Mouse (Mus musculus): ENCODE measurements around the gene Sfi1. TPM values are rescaled to one million over a fixed set of nuclear protein-coding genes. Genes with fewer than 3 reads are reported as not detected.

The Sfi1 gene
- total and polyA plus RNA-seq, 3 experiments: 10.2 to 25.2 (median 17.4) TPM

- in situ Hi-C loops (cut with MboI; ENCODE audit: low pct_ligation_motif_present, low pct_unique_long_range_greater_than_20kb, low sequenced_read_pairs): no loop called here
- H3K9ac ChIP-seq (ENCODE audit: insufficient read depth, low read depth): no peak overlapping the region
- no peaks in the 10 kb centered on the region for H3K27me3 ChIP-seq (replicated peaks)
- DNase-seq (ENCODE audit: extremely low read depth): no peak
- peaks cover 12% of the 10 kb centered on the region; the same call in 1 of the 2 replicates for H3K79me2 ChIP-seq (replicated peaks; ENCODE audit: control insufficient read depth, extremely low read depth, insufficient read depth, poor library complexity, severe bottlenecking)
- H3K4me1 ChIP-seq (ENCODE audit: control insufficient read depth in 1 of 2, insufficient read depth in 2 of 2): peaks cover 0 to 3% of the 10 kb centered on the region in 2 experiments; a peak in 1 of 4 replicates
- no peaks in the 10 kb centered on the region for H3K9me3 ChIP-seq (replicated peaks; ENCODE audit: low read length)
- TF ChIP-seq MEF2A (IDR thresholded peaks at IDR 0.05; ENCODE audit: borderline replicate concordance, low read depth, low read length): no peak
- TF ChIP-seq POLR2A (IDR thresholded peaks at IDR 0.05; ENCODE audit: low read depth, low read length): peak; percentile 21; the same call in 1 of the 2 replicates
- no peak overlapping the region for H3K4me3 ChIP-seq (replicated peaks in 1 of 3; ENCODE audit: low read depth in 2 of 3, low read length in 2 of 3, poor library complexity in 1 of 3)
- dilution Hi-C loops (cut with MboI; ENCODE audit: extremely low pct_ligation_motif_present, extremely low pct_unique_long_range_greater_than_20kb, low sequenced_read_pairs): no loop called here
- peaks cover 70 to 91% of the 10 kb centered on the region in 2 experiments for H3K36me3 ChIP-seq (replicated peaks in 1 of 2; ENCODE audit: control insufficient read depth in 1 of 2, insufficient read depth in 1 of 2, low read length in 1 of 2)
- H3K27ac ChIP-seq (ENCODE audit: insufficient read depth, low read depth): no peak overlapping the region
- H3K4me2 ChIP-seq (ENCODE audit: insufficient read depth, low read depth, poor library complexity, severe bottlenecking): no peak overlapping the region
Measured at GRCm38 (mm10) chr11:3235277-3235676, 42.0 kb upstream of the Sfi1 start.

- no peak for DNase-seq (ENCODE audit: extremely low read depth)
- dilution Hi-C loops (cut with MboI; ENCODE audit: extremely low pct_ligation_motif_present, extremely low pct_unique_long_range_greater_than_20kb, low sequenced_read_pairs): no loop called here
- Histone ChIP-seq H3K79me2 (replicated peaks; ENCODE audit: control insufficient read depth, extremely low read depth, insufficient read depth, poor library complexity, severe bottlenecking) (peaks cover 12% of the 10 kb centered on the region; the same call in 1 of the 2 replicates), H3K9me3 (replicated peaks; ENCODE audit: low read length) (no peaks in the 10 kb centered on the region), H3K4me1 (ENCODE audit: control insufficient read depth in 1 of 2, insufficient read depth in 2 of 2) (peaks cover 0 to 3% of the 10 kb centered on the region in 2 experiments; a peak in 1 of 4 replicates), H3K9ac (ENCODE audit: insufficient read depth, low read depth) (no peak overlapping the region), H3K4me2 (ENCODE audit: insufficient read depth, low read depth, poor library complexity, severe bottlenecking) (no peak overlapping the region), H3K36me3 (replicated peaks in 1 of 2; ENCODE audit: control insufficient read depth in 1 of 2, insufficient read depth in 1 of 2, low read length in 1 of 2) (peaks cover 72 to 92% of the 10 kb centered on the region in 2 experiments), H3K27ac (ENCODE audit: insufficient read depth, low read depth) (no peak overlapping the region), H3K4me3 (replicated peaks in 1 of 3; ENCODE audit: low read depth in 2 of 3, low read length in 2 of 3, poor library complexity in 1 of 3) (no peak overlapping the region), H3K27me3 (replicated peaks) (no peaks in the 10 kb centered on the region)
- TF ChIP-seq ZNF384 (IDR thresholded peaks at IDR 0.05; ENCODE audit: low read depth, low read length) (peak; percentile 57), SIN3A (IDR thresholded peaks at IDR 0.05; ENCODE audit: low read length) (no peak)
- in situ Hi-C loops (cut with MboI; ENCODE audit: low pct_ligation_motif_present, low pct_unique_long_range_greater_than_20kb, low sequenced_read_pairs): no loop called here
Measured at GRCm38 (mm10) chr11:3233704-3234103, 40.4 kb upstream of the Sfi1 start.

- Histone ChIP-seq H3K27ac (ENCODE audit: insufficient read depth, low read depth) (no peak overlapping the region), H3K4me2 (ENCODE audit: insufficient read depth, low read depth, poor library complexity, severe bottlenecking) (no peak overlapping the region), H3K9ac (ENCODE audit: insufficient read depth, low read depth) (no peak overlapping the region), H3K4me3 (replicated peaks in 1 of 3; ENCODE audit: low read depth in 2 of 3, low read length in 2 of 3, poor library complexity in 1 of 3) (no peak overlapping the region), H3K27me3 (replicated peaks) (no peaks in the 10 kb centered on the region), H3K79me2 (replicated peaks; ENCODE audit: control insufficient read depth, extremely low read depth, insufficient read depth, poor library complexity, severe bottlenecking) (peaks cover 15% of the 10 kb centered on the region; the same call in 1 of the 2 replicates), H3K9me3 (replicated peaks; ENCODE audit: low read length) (no peaks in the 10 kb centered on the region), H3K4me1 (ENCODE audit: control insufficient read depth in 1 of 2, insufficient read depth in 2 of 2) (peaks cover 0 to 3% of the 10 kb centered on the region in 2 experiments; a peak in 1 of 4 replicates), H3K36me3 (replicated peaks in 1 of 2; ENCODE audit: control insufficient read depth in 1 of 2, insufficient read depth in 1 of 2, low read length in 1 of 2) (peaks cover 66 to 86% of the 10 kb centered on the region in 2 experiments)
- dilution Hi-C loops (cut with MboI; ENCODE audit: extremely low pct_ligation_motif_present, extremely low pct_unique_long_range_greater_than_20kb, low sequenced_read_pairs) (no loop called here), in situ Hi-C loops (cut with MboI; ENCODE audit: low pct_ligation_motif_present, low pct_unique_long_range_greater_than_20kb, low sequenced_read_pairs) (no loop called here)
- TF ChIP-seq E2F4 (IDR thresholded peaks at IDR 0.05; ENCODE audit: insufficient replicate concordance, low read depth, low read length): no peak
- no peak for TF ChIP-seq POLR2A (IDR thresholded peaks at IDR 0.05; ENCODE audit: low read depth, low read length)
- TF ChIP-seq TCF12 (IDR thresholded peaks at IDR 0.05; ENCODE audit: low read depth, low read length): no peak
- no peak for TF ChIP-seq MAZ (IDR thresholded peaks at IDR 0.05; ENCODE audit: low read depth, low read length)
- TF ChIP-seq ZMIZ1 (IDR thresholded peaks at IDR 0.05; ENCODE audit: low read depth, low read length): no peak
- TF ChIP-seq NRF1 (IDR thresholded peaks at IDR 0.05; ENCODE audit: low read depth, low read length): no peak
- no peak for TF ChIP-seq UBTF (IDR thresholded peaks at IDR 0.05; ENCODE audit: low read depth, low read length)
- no peak for TF ChIP-seq POLR2AphosphoS2 (IDR thresholded peaks at IDR 0.05; ENCODE audit: low read depth, low read length)
- TF ChIP-seq TBP (conservative IDR thresholded peaks at IDR 0.05; ENCODE audit: low read depth, low read length): no peak
- TF ChIP-seq EP300 (IDR thresholded peaks at IDR 0.05; ENCODE audit: low read length): no peak
- no peak for TF ChIP-seq IRF4 (IDR thresholded peaks at IDR 0.05; ENCODE audit: low read depth, low read length)
- no peak for DNase-seq (ENCODE audit: extremely low read depth)
Measured at GRCm38 (mm10) chr11:3232248-3232647, 39.0 kb upstream of the Sfi1 start.
